Mouse (Mus musculus): ENCODE measurements around the gene A130010J15Rik. TPM values are rescaled to one million over a fixed set of nuclear protein-coding genes. Genes with fewer than 3 reads are reported as not detected.

The A130010J15Rik gene
- polyA plus RNA-seq, 1 experiment from 2014 or later: 11.2 TPM

- Histone ChIP-seq H3K9me3 (ENCODE audit: control insufficient read depth, low read length) (no peaks in the 10 kb centered on the region), H3K4me1 (ENCODE audit: control insufficient read depth, insufficient read depth, low read length) (no peaks in the 10 kb centered on the region), H3K27ac (ENCODE audit: low read depth, low read length) (no peak overlapping the region), H3K9ac (replicated peaks; ENCODE audit: low read depth, low read length) (no peak overlapping the region), H3K4me3 (ENCODE audit: low read depth, low read length) (no peak overlapping the region), H3K27me3 (ENCODE audit: control insufficient read depth, insufficient read depth, low read length) (no peaks in the 10 kb centered on the region), H3K36me3 (ENCODE audit: control insufficient read depth, insufficient read depth, low read length) (no peaks in the 10 kb centered on the region), H3K4me2 (ENCODE audit: low read depth, low read length) (no peak overlapping the region)
- WGBS: 85% methylated on average over 1 of the region's 1 CpGs
- no peak for ATAC-seq (ENCODE audit: low read depth)
These were observed 21.4 kb upstream of the A130010J15Rik start for GRCm38 (mm10) chr1:193146416-193146815.

GRCm38 (mm10) chr1:193149231-193149630 is 18.6 kb upstream of the A130010J15Rik start:
- H3K27me3 ChIP-seq (ENCODE audit: control insufficient read depth, insufficient read depth, low read length): peaks cover 20% of the 10 kb centered on the region
- WGBS: 81% methylated on average over 3 of the region's 3 CpGs
- no peak for ATAC-seq (ENCODE audit: low read depth)
- H3K4me2 ChIP-seq (ENCODE audit: low read depth, low read length): no peak overlapping the region
- H3K9ac ChIP-seq (replicated peaks; ENCODE audit: low read depth, low read length): no peak overlapping the region
- H3K27ac ChIP-seq (ENCODE audit: low read depth, low read length): no peak overlapping the region
- H3K4me1 ChIP-seq (ENCODE audit: control insufficient read depth, insufficient read depth, low read length): no peaks in the 10 kb centered on the region; the same call in 1 of the 2 replicates
- no peaks in the 10 kb centered on the region for H3K9me3 ChIP-seq (ENCODE audit: control insufficient read depth, low read length)
- no peak overlapping the region for H3K4me3 ChIP-seq (ENCODE audit: low read depth, low read length)
- no peaks in the 10 kb centered on the region for H3K36me3 ChIP-seq (ENCODE audit: control insufficient read depth, insufficient read depth, low read length)

DNA sequence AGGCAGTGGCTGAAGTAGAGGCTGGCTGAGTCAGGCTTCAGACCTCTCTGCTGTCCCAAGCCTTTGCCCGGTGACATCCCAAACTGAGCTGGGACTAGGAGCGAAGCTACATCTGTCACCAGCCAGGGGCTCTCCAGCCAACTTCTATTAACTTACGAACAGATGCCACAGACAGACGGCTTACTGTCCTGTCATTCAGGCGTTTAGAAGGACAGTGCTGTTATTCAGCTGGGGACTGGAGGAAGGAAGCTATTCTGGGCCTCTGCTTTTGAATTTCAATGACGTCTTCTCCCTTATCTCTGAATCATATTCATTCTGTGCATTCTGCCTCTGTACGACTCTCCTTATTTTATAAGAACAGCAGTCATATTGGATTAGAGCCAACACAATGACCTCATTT is 16.7 kb upstream of the A130010J15Rik start:
- H3K27ac ChIP-seq (ENCODE audit: low read depth, low read length): no peak overlapping the region
- H3K4me3 ChIP-seq (ENCODE audit: low read depth, low read length): no peak overlapping the region
- 35% methylated on average over 7 of the region's 7 CpGs for WGBS
- H3K36me3 ChIP-seq (ENCODE audit: control insufficient read depth, insufficient read depth, low read length): no peaks in the 10 kb centered on the region
- no peak for ATAC-seq (ENCODE audit: low read depth)
- H3K27me3 ChIP-seq (ENCODE audit: control insufficient read depth, insufficient read depth, low read length): peaks cover 20% of the 10 kb centered on the region
- no peak overlapping the region for H3K4me2 ChIP-seq (ENCODE audit: low read depth, low read length)
- no peaks in the 10 kb centered on the region; the same call in 1 of the 2 replicates for H3K4me1 ChIP-seq (ENCODE audit: control insufficient read depth, insufficient read depth, low read length)
- no peak overlapping the region for H3K9ac ChIP-seq (replicated peaks; ENCODE audit: low read depth, low read length)
- no peaks in the 10 kb centered on the region for H3K9me3 ChIP-seq (ENCODE audit: control insufficient read depth, low read length)

- Histone ChIP-seq H3K27ac (ENCODE audit: low read depth, low read length) (no peak within 1 kb of the TSS), H3K36me3 (ENCODE audit: control insufficient read depth, insufficient read depth, low read length) (no peaks in the 10 kb centered on the region), H3K4me3 (ENCODE audit: low read depth, low read length) (peak within 1 kb of the TSS; percentile 7; the same call in 1 of the 2 replicates), H3K27me3 (ENCODE audit: control insufficient read depth, insufficient read depth, low read length) (peaks cover 20% of the 10 kb centered on the region), H3K9me3 (ENCODE audit: control insufficient read depth, low read length) (no peaks in the 10 kb centered on the region), H3K9ac (replicated peaks; ENCODE audit: low read depth, low read length) (no peak within 1 kb of the TSS), H3K4me2 (ENCODE audit: low read depth, low read length) (peak within 1 kb of the TSS; percentile 35), H3K4me1 (ENCODE audit: control insufficient read depth, insufficient read depth, low read length) (no peaks in the 10 kb centered on the region; the same call in 1 of the 2 replicates)
- WGBS: under 1% methylated on average over 30 of the region's 30 CpGs
- peak; percentile 54; the same call in 1 of the 2 replicates for ATAC-seq (ENCODE audit: low read depth)
These were observed 15.0 kb upstream of the A130010J15Rik start, which contains the start of gene Irf6 for GRCm38 (mm10) chr1:193152872-193153271. Gene Irf6, plus strand, starts transcription at chr1:193153111.

DNA sequence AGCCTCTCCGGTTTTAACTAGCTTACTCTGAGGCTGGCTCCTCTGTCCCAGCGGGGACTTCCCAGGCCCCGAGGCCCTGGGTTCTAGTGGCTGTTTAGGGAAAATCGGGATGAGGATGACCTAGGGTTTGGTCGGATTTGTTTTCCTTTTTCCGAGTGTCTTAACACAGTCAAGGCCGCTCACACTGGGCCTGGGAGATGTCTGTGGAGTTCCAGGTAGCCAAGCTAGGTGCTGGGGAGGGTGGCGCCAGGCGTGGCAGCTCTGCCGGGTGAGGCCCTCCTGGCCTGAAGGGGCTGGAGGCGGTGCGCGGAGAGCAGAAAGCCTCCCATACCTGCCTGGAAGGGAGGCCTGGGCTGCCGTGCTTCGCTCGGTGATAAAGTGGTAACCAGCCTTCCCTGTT is 14.3 kb upstream of the A130010J15Rik start:
- Histone ChIP-seq H3K9ac (replicated peaks; ENCODE audit: low read depth, low read length) (no peak overlapping the region), H3K36me3 (ENCODE audit: control insufficient read depth, insufficient read depth, low read length) (no peaks in the 10 kb centered on the region), H3K4me2 (ENCODE audit: low read depth, low read length) (no peak overlapping the region), H3K27ac (ENCODE audit: low read depth, low read length) (no peak overlapping the region), H3K4me3 (ENCODE audit: low read depth, low read length) (no peak overlapping the region), H3K4me1 (ENCODE audit: control insufficient read depth, insufficient read depth, low read length) (no peaks in the 10 kb centered on the region; the same call in 1 of the 2 replicates), H3K27me3 (ENCODE audit: control insufficient read depth, insufficient read depth, low read length) (peaks cover 20% of the 10 kb centered on the region), H3K9me3 (ENCODE audit: control insufficient read depth, low read length) (no peaks in the 10 kb centered on the region)
- no peak for ATAC-seq (ENCODE audit: low read depth)
- 23% methylated on average over 16 of the region's 16 CpGs for WGBS

DNA sequence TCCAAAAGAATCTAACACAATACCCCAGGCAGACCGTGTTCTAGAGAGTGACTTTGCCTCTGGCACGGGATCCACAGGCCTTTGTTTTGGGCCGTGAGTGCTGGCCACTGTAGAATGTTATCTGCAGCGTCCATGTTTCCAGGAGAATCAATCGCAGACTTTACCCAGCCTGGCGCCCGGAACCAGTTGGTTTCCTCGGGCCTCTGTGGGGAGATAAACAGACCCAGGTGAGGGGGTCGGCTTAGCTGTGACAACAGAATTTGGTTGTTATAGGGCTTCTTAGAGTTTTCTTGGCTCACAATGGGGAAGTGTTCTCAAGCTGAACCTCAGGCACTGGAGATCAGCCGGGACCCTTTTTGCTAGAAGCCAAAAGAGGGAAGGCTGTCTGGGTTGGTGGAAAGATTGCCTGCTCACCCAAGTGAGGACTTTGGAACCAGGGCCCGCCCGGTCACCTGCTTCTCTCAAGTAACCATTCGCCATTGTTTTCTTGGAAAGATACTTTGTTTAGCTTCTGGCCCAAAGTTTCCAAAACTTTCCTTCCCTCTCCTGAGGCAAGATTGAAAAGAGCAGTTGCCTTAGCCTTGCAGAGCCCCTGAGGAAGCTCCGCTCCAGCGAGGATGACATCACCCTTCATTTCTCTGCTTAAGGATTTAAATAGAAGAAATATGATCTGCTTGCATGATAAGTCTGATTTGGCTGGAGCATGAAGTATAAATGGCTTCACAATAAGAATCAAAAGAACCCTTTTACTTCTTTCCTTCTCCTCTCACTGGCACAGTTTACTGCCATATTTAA is 11.3 kb upstream of the A130010J15Rik start:
- 89% methylated on average over 15 of the region's 15 CpGs for WGBS
- Histone ChIP-seq H3K9ac (replicated peaks; ENCODE audit: low read depth, low read length) (no peak overlapping the region), H3K4me1 (ENCODE audit: control insufficient read depth, insufficient read depth, low read length) (no peaks in the 10 kb centered on the region; the same call in 1 of the 2 replicates), H3K4me2 (ENCODE audit: low read depth, low read length) (no peak overlapping the region), H3K4me3 (ENCODE audit: low read depth, low read length) (no peak overlapping the region), H3K27ac (ENCODE audit: low read depth, low read length) (no peak overlapping the region), H3K27me3 (ENCODE audit: control insufficient read depth, insufficient read depth, low read length) (peaks cover 20% of the 10 kb centered on the region), H3K9me3 (ENCODE audit: control insufficient read depth, low read length) (no peaks in the 10 kb centered on the region), H3K36me3 (ENCODE audit: control insufficient read depth, insufficient read depth, low read length) (no peaks in the 10 kb centered on the region)
- no peak for ATAC-seq (ENCODE audit: low read depth)

GRCm38 (mm10) chr1:193157111-193157492 is 10.7 kb upstream of the A130010J15Rik start:
- H3K27me3 ChIP-seq (ENCODE audit: control insufficient read depth, insufficient read depth, low read length): peaks cover 20% of the 10 kb centered on the region
- no peaks in the 10 kb centered on the region for H3K36me3 ChIP-seq (ENCODE audit: control insufficient read depth, insufficient read depth, low read length)
- H3K4me1 ChIP-seq (ENCODE audit: control insufficient read depth, insufficient read depth, low read length): no peaks in the 10 kb centered on the region; the same call in 1 of the 2 replicates
- no peak overlapping the region for H3K4me2 ChIP-seq (ENCODE audit: low read depth, low read length)
- ATAC-seq (ENCODE audit: low read depth): no peak
- H3K27ac ChIP-seq (ENCODE audit: low read depth, low read length): no peak overlapping the region
- H3K9ac ChIP-seq (replicated peaks; ENCODE audit: low read depth, low read length): no peak overlapping the region
- WGBS: 82% methylated on average over 8 of the region's 8 CpGs
- no peak overlapping the region for H3K4me3 ChIP-seq (ENCODE audit: low read depth, low read length)
- no peaks in the 10 kb centered on the region for H3K9me3 ChIP-seq (ENCODE audit: control insufficient read depth, low read length)

DNA sequence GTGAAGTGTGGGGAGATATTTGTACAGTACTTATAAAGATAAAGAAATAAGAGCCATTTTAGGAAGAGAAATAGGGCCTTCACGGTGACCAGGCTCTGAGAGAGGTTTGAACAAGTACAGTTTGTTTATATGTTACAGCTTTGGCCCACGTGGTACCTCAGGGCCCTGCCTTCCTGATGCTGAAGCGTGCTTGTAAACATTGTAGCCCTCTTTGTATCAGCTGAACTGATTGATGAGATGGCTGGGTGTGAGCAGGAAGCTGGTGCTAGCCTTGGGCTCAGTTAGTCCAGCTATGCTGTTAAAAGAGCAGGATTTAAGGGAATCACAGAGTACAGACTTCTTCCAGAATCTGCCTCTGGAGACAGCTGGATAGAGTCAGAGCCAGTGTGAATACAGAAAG is 8.7 kb upstream of the A130010J15Rik start:
- H3K27me3 ChIP-seq (ENCODE audit: control insufficient read depth, insufficient read depth, low read length): peaks cover under 1% of the 10 kb centered on the region; the same call in 1 of the 2 replicates
- H3K4me3 ChIP-seq (ENCODE audit: low read depth, low read length): no peak overlapping the region
- no peak overlapping the region for H3K4me2 ChIP-seq (ENCODE audit: low read depth, low read length)
- no peaks in the 10 kb centered on the region for H3K4me1 ChIP-seq (ENCODE audit: control insufficient read depth, insufficient read depth, low read length)
- 62% methylated on average over 3 of the region's 3 CpGs for WGBS
- no peak overlapping the region for H3K27ac ChIP-seq (ENCODE audit: low read depth, low read length)
- no peaks in the 10 kb centered on the region for H3K36me3 ChIP-seq (ENCODE audit: control insufficient read depth, insufficient read depth, low read length)
- H3K9me3 ChIP-seq (ENCODE audit: control insufficient read depth, low read length): no peaks in the 10 kb centered on the region
- H3K9ac ChIP-seq (replicated peaks; ENCODE audit: low read depth, low read length): no peak overlapping the region
- no peak for ATAC-seq (ENCODE audit: low read depth)

GRCm38 (mm10) chr1:193159613-193160012 is 8.2 kb upstream of the A130010J15Rik start:
- H3K27ac ChIP-seq (ENCODE audit: low read depth, low read length): no peak overlapping the region
- H3K27me3 ChIP-seq (ENCODE audit: control insufficient read depth, insufficient read depth, low read length): no peaks in the 10 kb centered on the region
- H3K9ac ChIP-seq (replicated peaks; ENCODE audit: low read depth, low read length): no peak overlapping the region
- no peaks in the 10 kb centered on the region for H3K9me3 ChIP-seq (ENCODE audit: control insufficient read depth, low read length)
- no peak overlapping the region for H3K4me3 ChIP-seq (ENCODE audit: low read depth, low read length)
- H3K4me1 ChIP-seq (ENCODE audit: control insufficient read depth, insufficient read depth, low read length): no peaks in the 10 kb centered on the region
- ATAC-seq (ENCODE audit: low read depth): no peak
- no peak overlapping the region for H3K4me2 ChIP-seq (ENCODE audit: low read depth, low read length)
- 62% methylated on average over 1 of the region's 1 CpGs for WGBS
- no peaks in the 10 kb centered on the region for H3K36me3 ChIP-seq (ENCODE audit: control insufficient read depth, insufficient read depth, low read length)
